Mouse (Mus musculus) layer of hippocampus, adult 18-20 months (tissue): ENCODE measurements around the gene Ppp1ca. TPM values are rescaled to one million over a fixed set of nuclear protein-coding genes. Genes with fewer than 3 reads are reported as not detected.
A peak's percentile ranks its signal among the peaks of the same experiment; 100 is the strongest.

ENCODE experiments used
- DNase-seq, 2 experiments: peaks; one replicate each; pipeline ENCODE4 v3.0.0; 2022; ENCODE audit warnings: low spot score in 2 of 2
- microRNA-seq, 2 experiments: library from miRNA; unstranded; fragments of <30 nt; microRNA quantifications; one replicate each; pipeline ENCODE4 v1.2.0; 2021
- total RNA-seq, 2 experiments: library from RNA; stranded (reverse); gene quantifications; 2 replicates each; pipeline ENCODE4 v1.2.3; 2021

The Ppp1ca gene
- total RNA-seq, 2 experiments from 2014 or later: 268 TPM

DNA sequence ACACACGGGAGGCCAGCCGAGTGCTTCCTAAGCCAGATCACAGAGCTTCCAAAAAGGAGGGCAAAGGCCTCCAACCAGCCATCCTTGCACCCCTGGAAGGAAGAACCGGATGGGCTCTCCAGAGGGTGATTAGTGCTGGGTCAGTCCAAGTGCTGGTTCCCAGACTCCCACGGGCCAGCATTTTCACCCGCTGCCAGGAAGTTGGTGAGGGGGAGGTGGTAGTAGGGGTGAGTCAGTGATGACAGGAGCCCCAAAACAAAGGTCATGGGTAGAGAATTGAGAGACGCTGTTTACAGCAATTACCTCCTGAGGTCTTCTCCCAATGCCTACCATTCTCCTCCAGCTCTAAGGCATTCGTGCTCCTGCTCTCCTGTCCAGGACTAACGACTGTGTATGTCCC is 38.5 kb downstream of the Ppp1ca start:
- no peak for DNase-seq

DNA sequence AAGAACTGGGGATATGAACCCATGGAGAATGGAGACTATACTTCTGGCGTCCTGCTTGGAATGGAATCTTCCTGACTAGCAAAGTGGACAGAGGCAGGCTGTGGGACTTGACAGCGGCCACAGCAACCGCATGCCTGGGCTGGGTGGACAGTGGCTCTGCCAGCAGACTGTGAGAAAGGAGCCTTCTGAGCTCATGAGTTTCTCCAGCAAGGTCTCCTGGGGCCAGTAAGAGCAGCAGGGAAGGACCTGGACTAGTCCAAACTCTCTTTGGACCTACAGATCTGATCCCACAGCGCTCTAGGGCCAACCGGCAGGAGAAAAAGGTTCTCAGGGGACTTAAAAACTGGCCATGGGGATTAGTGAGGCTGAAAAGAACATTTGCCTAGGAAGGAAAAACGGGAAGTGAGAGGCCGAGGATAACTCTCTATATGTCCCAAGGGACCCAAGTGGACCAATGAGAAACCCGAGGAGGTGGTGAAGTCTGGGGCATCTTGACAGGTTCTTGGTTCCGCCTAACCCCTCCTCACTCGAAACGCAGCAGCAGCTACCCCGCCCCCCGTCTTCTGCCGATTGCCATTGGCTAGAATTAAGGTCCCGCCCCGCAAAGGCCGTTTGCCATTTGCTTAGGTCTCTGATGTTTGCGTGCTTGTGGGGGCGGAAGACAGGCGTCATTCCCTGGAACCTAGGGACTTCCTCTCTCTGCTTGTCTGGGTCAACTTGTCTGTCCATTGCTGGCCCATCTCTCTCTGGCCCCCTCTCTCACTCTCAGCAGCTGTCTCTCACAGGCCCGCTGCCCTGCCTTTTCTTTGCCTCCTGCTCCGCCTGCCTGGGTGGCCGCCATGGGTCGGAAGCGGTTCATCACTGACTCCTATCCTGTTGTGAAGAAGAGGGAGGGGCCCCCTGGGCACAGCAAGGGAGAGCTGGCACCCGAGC is 39.7 kb downstream of the Ppp1ca start, which contains the start of gene Pold4:
TSS of gene Pold4 (plus strand) at position 647 of the 933 bp plus-strand sequence.
- DNase-seq: peak; percentile 93 to 98

DNA sequence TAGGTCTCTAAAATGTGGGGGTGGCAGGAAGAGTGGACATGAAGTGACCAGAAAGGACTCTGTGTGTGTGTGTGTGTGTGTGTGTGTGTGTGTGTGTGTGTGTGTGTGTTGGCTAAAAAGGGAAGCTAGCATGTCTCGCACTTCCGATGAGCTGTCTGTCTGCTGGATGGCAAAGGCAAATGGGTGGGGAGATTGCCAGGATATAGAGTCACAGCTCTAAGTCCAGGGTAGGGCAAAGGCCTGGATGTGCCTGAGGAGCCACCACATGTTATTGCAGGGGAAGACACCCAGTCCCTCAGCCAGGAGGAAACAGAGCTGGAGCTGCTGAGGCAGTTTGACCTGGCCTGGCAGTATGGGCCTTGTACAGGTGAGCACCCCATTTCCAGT is 40.3 kb downstream of the Ppp1ca start:
- DNase-seq: no peak

DNA sequence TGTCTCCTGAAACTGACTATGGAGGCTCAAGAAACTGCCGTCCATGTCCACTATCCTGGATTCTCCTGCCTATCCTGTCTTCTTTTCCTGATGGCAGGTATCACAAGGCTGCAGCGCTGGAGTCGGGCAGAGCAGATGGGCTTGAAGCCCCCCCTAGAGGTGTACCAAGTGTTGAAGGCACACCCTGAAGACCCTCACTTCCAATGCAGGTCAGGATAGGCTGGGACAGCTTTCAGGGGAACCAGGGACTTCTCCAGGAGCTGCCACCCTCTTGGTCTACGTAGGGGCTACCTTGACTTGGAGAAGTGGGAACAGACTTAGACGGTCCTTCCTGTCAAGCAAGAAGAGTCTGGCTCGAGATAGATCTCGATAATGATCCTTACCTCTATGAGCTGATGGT is 40.8 kb downstream of the Ppp1ca start:
- no peak for DNase-seq

DNA sequence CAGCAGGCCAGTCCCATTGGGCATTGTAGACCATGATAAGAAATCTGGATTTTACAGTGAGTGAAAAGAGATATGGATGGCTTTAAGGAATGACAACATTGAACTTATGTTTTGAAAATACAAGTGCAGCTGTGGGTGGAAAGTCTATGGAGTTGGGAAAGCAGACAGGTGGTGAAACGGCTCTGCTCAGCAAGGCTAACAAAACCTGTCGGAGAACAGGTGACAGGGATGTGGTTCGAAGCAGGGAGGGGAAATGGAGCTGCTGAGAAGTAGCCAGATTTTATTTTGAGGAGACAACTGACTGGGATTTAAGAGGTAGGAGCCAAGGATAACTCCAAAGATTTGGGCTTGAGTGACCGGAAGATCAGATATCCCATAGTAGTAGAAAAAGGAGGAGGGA is 42.7 kb downstream of the Ppp1ca start:
- no peak for DNase-seq

DNA sequence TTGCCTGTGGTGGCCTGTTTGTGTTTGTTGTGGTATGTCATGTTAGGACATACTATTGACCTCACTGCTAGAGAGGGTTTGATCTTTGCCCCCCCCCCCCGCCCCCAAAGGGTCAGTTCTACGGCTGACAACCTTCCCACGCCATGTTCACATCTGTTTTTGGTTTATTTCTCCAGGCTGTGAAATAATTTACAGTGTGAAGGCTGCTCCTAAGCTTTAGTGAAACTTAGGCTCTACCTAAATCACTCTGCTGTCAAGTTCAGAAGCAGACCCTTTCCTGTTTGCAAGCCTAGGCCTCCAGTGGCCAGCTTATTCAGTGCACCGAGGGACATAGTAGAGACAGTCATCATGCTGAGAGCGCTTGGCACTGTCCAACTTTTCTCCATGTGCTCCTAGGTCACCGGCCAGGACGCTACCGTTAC is 48.4 kb downstream of the Ppp1ca start:
- DNase-seq: no peak

DNA sequence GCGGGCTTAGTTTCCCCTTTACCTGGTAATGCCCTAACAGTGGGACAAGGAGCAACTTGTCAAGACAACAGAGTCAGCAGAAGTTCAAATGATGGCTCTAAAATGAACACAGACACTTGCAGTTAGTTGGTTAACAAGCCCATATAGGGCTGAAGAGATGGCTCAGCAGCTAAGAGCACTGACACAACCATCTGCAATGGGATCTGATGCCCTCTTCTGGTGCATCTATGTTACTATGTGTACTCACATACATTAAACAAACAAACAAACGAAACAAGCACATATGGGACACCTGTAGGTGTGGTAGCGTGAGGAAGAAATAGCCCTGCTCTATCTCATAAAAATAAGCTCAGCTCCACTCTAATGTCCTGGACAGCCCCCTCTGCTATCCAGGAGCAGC is 50.6 kb downstream of the Ppp1ca start:
- no peak for DNase-seq

DNA sequence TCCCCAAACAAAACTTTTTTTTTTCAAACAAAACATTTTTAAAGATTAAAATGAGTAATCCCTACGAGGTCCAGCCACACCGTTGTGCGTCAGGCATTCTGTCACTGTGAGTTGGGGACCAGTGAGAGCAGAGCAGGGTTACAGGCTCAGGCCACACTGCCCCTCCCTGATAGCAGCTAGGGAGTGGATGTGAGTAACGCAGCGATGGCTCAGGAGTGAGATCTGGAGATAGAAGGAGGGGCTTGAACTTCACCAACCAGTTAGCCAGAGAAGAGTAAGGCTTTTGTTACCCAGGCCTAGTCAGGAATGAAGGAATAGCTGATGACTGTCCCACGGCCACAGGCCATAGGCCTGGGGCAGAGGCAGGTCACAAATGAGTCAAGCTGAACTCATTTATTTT is 52.9 kb downstream of the Ppp1ca start:
- DNase-seq: no peak

Small RNAs within 50 kb of the gene (microRNA-seq; reads per million reads assigned to microRNA genes)
- 0 reads per million in 2 experiments for gene Gm26115

Other genes with a start within 250 kb of the Ppp1ca start
- not detected for gene Aldh3b3, start 233.4 kb upstream of the Ppp1ca start, total RNA-seq
- gene Aldh3b2, start 219.7 kb upstream of the Ppp1ca start, total RNA-seq: under 1 TPM; 0.53 to 0.99 TPM
- gene Acy3, start 205.5 kb upstream of the Ppp1ca start, total RNA-seq: 1 to 10 TPM; 2.1 to 2.6 TPM
- not detected for gene Tbx10, start 199.3 kb upstream of the Ppp1ca start, total RNA-seq
- 10 to 100 TPM in 1 of 2 experiments, 1 to 10 TPM in 1; 9.5 to 10.1 TPM for gene Nudt8, start 191.5 kb upstream of the Ppp1ca start, total RNA-seq
- gene Gm49405, start 191.4 kb upstream of the Ppp1ca start, total RNA-seq: 1 to 10 TPM in 1 of 2 experiments, under 1 TPM in 1; 0.97 to 1.3 TPM
- 1 to 10 TPM; 2.9 to 3.2 TPM for gene Doc2g, start 188.8 kb upstream of the Ppp1ca start, total RNA-seq
- gene Ndufv1, start 179.3 kb upstream of the Ppp1ca start, total RNA-seq: 100 to 1,000 TPM; 257 TPM
- gene Gstp1, start 154.1 kb upstream of the Ppp1ca start, total RNA-seq: 100 to 1,000 TPM; 455 to 471 TPM
- 10 to 100 TPM; 44.0 to 76.5 TPM for gene Gstp2, start 146.0 kb upstream of the Ppp1ca start, total RNA-seq
- gene Gstp3, start 132.5 kb upstream of the Ppp1ca start, total RNA-seq: not detected
- not detected for gene Cabp2, start 110.5 kb upstream of the Ppp1ca start, total RNA-seq
- 10 to 100 TPM; 36.2 to 38.7 TPM for gene Cdk2ap2, start 94.9 kb upstream of the Ppp1ca start, total RNA-seq
- 100 to 1,000 TPM; 174 to 181 TPM for gene Pitpnm1, start 92.1 kb upstream of the Ppp1ca start, total RNA-seq
- 100 to 1,000 TPM; 121 to 140 TPM for gene Aip, start 66.2 kb upstream of the Ppp1ca start, total RNA-seq
- gene Gpr152, start 52.3 kb upstream of the Ppp1ca start, total RNA-seq: not detected
- gene Cabp4, start 48.0 kb upstream of the Ppp1ca start, total RNA-seq: under 1 TPM; 0.22 to 0.30 TPM
- gene Coro1b, start 43.4 kb upstream of the Ppp1ca start, total RNA-seq: 10 to 100 TPM; 77.0 to 97.3 TPM
- 1 to 10 TPM; 1.6 to 2.5 TPM for gene Ptprcap, start 38.5 kb upstream of the Ppp1ca start, total RNA-seq
- gene Rps6kb2, start 28.7 kb upstream of the Ppp1ca start, total RNA-seq: 10 to 100 TPM; 32.7 to 38.3 TPM
- 1 to 10 TPM; 6.3 to 7.1 TPM for gene Carns1, start 16.6 kb upstream of the Ppp1ca start, total RNA-seq
- gene Tbc1d10c, start 781 bp upstream of the Ppp1ca start, total RNA-seq: 1 to 10 TPM in 1 of 2 experiments, under 1 TPM in 1; 0.52 to 1.0 TPM
- gene Rad9a, start 9.6 kb downstream of the Ppp1ca start, total RNA-seq: 1 to 10 TPM; 7.9 to 9.6 TPM
- under 1 TPM; 0.38 to 0.57 TPM for gene Clcf1, start 22.2 kb downstream of the Ppp1ca start, total RNA-seq
- not detected for gene AC109138.7, start 22.3 kb downstream of the Ppp1ca start, total RNA-seq
- 10 to 100 TPM; 14.4 to 16.5 TPM for gene Pold4, start 39.8 kb downstream of the Ppp1ca start, total RNA-seq
- 10 to 100 TPM; 49.5 to 49.6 TPM for gene Ssh3, start 77.1 kb downstream of the Ppp1ca start, total RNA-seq
- gene Ankrd13d, start 91.1 kb downstream of the Ppp1ca start, total RNA-seq: 10 to 100 TPM; 58.5 to 59.2 TPM
- gene Grk2, start 114.2 kb downstream of the Ppp1ca start, total RNA-seq: 100 to 1,000 TPM; 184 to 192 TPM
- 10 to 100 TPM; 74.2 to 88.4 TPM for gene Kdm2a, start 206.2 kb downstream of the Ppp1ca start, total RNA-seq
- gene Rhod, start 247.4 kb downstream of the Ppp1ca start, total RNA-seq: 1 to 10 TPM; 1.0 to 1.2 TPM